Mouse (Mus musculus): ENCODE measurements around the gene Yap1. TPM values are rescaled to one million over a fixed set of nuclear protein-coding genes. Genes with fewer than 3 reads are reported as not detected.

Gene Yap1
- polyA plus RNA-seq, 1 experiment from 2014 or later = 12.4 TPM

DNA sequence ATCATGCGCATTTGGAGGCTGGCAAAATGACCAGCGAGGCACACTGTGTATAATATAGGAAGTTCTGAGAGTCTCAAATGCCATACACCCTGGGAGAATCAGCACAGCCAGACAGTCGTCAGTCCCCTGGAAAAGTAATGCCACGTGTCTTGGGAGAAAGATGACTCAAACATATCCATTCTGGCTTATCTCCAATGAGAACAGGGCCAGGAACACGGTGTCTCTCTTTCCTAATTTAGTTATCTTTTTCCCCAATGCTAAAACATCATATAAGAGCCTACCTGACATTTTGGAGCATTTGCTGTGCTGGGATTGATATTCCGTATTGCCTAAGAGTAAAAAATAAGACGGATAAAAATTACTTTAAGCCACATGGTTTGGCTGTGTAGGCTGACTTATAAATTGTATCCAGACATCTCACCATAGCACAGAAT is 54.2 kb downstream of the Yap1 start:
- H3K9ac ChIP-seq (ENCODE audit: low read depth, low read length) = no peak overlapping the region
- ATAC-seq (replicated peaks; ENCODE audit: low FRiP score) = no peak
- H3K4me3 ChIP-seq (ENCODE audit: low read depth, low read length) = no peak overlapping the region
- H3K4me2 ChIP-seq = no peak overlapping the region
- peaks cover 5% of the 10 kb centered on the region; the same call in 1 of the 2 replicates for H3K36me3 ChIP-seq (ENCODE audit: control insufficient read depth, insufficient read depth, low read length)
- H3K27ac ChIP-seq (ENCODE audit: low read depth, low read length) = no peak overlapping the region
- H3K27me3 ChIP-seq (replicated peaks; ENCODE audit: control insufficient read depth, insufficient read depth, low read length) = no peaks in the 10 kb centered on the region
- no peaks in the 10 kb centered on the region for H3K9me3 ChIP-seq (ENCODE audit: control insufficient read depth, low read length)
- WGBS = 80% methylated on average over 7 of the region's 7 CpGs
- no peaks in the 10 kb centered on the region for H3K4me1 ChIP-seq (replicated peaks; ENCODE audit: control insufficient read depth, insufficient read depth, low read length)
- no peak for DNase-seq (ENCODE audit: low spot score)

DNA sequence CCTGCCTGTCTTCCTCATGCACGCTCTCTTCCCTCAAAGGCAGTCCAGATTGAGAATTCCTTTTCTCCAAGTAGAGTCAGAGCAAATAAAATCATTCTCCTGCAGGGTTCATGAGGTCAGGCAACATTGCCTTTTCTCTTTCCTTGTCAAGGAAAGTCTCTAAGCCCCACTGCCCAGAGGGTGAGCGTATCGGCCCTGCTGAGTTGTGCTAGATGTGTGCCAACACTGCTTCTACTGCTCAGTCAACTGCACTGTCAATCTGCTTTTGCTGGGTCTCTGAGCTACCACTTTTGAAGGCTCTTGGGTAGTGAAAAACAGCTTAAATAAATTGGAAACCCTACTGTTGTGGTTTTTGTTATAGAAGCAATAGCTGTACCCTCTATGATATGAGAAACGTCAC is 56.5 kb downstream of the Yap1 start:
- peaks cover 5% of the 10 kb centered on the region; the same call in 1 of the 2 replicates for H3K36me3 ChIP-seq (ENCODE audit: control insufficient read depth, insufficient read depth, low read length)
- no peak for DNase-seq (ENCODE audit: low spot score)
- no peak overlapping the region for H3K9ac ChIP-seq (ENCODE audit: low read depth, low read length)
- no peak overlapping the region for H3K27ac ChIP-seq (ENCODE audit: low read depth, low read length)
- no peaks in the 10 kb centered on the region for H3K27me3 ChIP-seq (replicated peaks; ENCODE audit: control insufficient read depth, insufficient read depth, low read length)
- no peak for ATAC-seq (replicated peaks; ENCODE audit: low FRiP score)
- no peaks in the 10 kb centered on the region for H3K9me3 ChIP-seq (ENCODE audit: control insufficient read depth, low read length)
- H3K4me3 ChIP-seq (ENCODE audit: low read depth, low read length) = no peak overlapping the region
- H3K4me1 ChIP-seq (replicated peaks; ENCODE audit: control insufficient read depth, insufficient read depth, low read length) = no peaks in the 10 kb centered on the region
- H3K4me2 ChIP-seq = no peak overlapping the region
- WGBS = 81% methylated on average over 4 of the region's 4 CpGs

DNA sequence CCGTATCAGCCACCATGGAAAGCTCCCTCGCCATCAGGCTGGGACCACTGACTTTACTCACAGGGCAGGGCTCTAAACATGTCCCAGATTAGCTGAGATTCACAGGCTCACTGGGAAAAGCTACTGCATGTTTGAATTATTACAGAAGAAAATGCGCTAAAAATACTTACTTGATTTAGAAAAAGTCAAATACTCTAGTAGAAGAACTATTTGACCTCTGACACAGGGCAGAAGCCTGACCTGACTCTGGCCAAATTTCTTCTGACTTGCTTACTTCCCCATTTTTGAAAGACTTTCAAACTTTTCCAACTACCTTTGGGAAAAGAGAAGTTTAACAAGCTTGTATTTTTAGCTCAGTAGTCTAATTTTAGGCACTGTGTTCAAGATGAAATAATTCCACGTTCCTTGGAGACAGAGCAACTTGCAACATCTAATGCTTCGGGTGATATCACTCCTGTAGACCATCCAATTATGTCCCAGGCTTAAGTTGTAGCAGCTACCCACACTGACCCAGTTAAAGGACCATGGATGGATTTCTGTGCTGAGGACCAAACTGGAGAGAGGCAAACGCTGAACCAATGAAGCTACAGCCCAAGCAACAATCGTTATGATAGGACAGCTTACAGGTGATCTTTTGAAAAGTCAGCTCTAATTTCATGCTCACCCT is 60.5 kb downstream of the Yap1 start:
- no peaks in the 10 kb centered on the region for H3K9me3 ChIP-seq (ENCODE audit: control insufficient read depth, low read length)
- DNase-seq (ENCODE audit: low spot score) (no peak), ATAC-seq (replicated peaks; ENCODE audit: low FRiP score) (no peak)
- no peaks in the 10 kb centered on the region for H3K4me1 ChIP-seq (replicated peaks; ENCODE audit: control insufficient read depth, insufficient read depth, low read length)
- no peak overlapping the region for H3K27ac ChIP-seq (ENCODE audit: low read depth, low read length)
- no peak overlapping the region for H3K9ac ChIP-seq (ENCODE audit: low read depth, low read length)
- no peaks in the 10 kb centered on the region for H3K27me3 ChIP-seq (replicated peaks; ENCODE audit: control insufficient read depth, insufficient read depth, low read length)
- H3K4me3 ChIP-seq (ENCODE audit: low read depth, low read length) = no peak overlapping the region
- no peak overlapping the region for H3K4me2 ChIP-seq
- H3K36me3 ChIP-seq (ENCODE audit: control insufficient read depth, insufficient read depth, low read length) = peaks cover 2% of the 10 kb centered on the region; the same call in 1 of the 2 replicates
- WGBS = 74% methylated on average over 7 of the region's 7 CpGs

DNA sequence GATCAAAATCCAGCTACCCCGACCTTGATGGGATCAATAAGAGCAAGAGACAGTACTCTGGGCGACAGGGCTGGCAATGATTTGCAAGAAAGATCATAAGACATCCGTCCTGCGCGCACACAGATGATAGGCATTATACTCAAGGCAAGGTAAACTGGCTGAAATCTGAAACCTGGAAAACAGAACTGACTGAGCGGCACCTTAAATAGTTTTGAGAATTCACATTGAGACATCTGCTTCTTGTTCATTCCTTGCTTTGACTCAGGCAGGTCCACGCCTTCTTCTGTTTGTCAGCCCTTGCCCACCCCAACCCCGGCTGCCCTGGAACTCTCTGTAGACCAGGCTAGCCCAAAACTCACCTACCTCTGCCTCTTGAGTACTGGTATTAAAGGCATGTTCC is 61.7 kb downstream of the Yap1 start:
- Histone ChIP-seq H3K4me1 (replicated peaks; ENCODE audit: control insufficient read depth, insufficient read depth, low read length) (no peaks in the 10 kb centered on the region), H3K4me3 (ENCODE audit: low read depth, low read length) (no peak overlapping the region), H3K27me3 (replicated peaks; ENCODE audit: control insufficient read depth, insufficient read depth, low read length) (no peaks in the 10 kb centered on the region), H3K4me2 (no peak overlapping the region), H3K36me3 (ENCODE audit: control insufficient read depth, insufficient read depth, low read length) (peaks cover 2% of the 10 kb centered on the region; the same call in 1 of the 2 replicates), H3K9ac (ENCODE audit: low read depth, low read length) (no peak overlapping the region), H3K9me3 (ENCODE audit: control insufficient read depth, low read length) (no peaks in the 10 kb centered on the region), H3K27ac (ENCODE audit: low read depth, low read length) (no peak overlapping the region)
- no peak for ATAC-seq (replicated peaks; ENCODE audit: low FRiP score)
- WGBS = 89% methylated on average over 8 of the region's 8 CpGs
- DNase-seq (ENCODE audit: low spot score) = no peak

DNA sequence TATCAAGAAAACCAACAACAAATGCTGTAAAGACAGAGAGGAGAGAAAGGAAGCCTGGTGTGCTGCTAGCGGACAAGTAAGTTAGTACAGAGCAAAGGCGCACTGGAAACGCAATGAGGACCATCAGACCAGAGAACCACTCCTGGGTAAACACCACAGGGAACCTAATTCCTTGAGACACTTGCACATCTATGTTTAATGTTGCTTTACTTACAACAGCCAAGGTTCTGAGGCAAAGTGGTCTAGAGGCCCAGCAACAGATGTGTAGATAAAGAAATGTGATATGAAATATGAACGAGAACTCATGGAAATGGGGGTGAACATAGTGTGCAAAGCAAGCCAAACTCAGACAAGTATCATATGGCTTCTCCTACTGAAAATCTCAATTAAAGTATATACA is 64.3 kb downstream of the Yap1 start:
- 88% methylated on average over 4 of the region's 4 CpGs for WGBS
- Histone ChIP-seq H3K27ac (ENCODE audit: low read depth, low read length) (no peak overlapping the region), H3K4me1 (replicated peaks; ENCODE audit: control insufficient read depth, insufficient read depth, low read length) (no peaks in the 10 kb centered on the region), H3K4me2 (no peak overlapping the region), H3K36me3 (ENCODE audit: control insufficient read depth, insufficient read depth, low read length) (peaks cover 5% of the 10 kb centered on the region), H3K9me3 (ENCODE audit: control insufficient read depth, low read length) (no peaks in the 10 kb centered on the region), H3K27me3 (replicated peaks; ENCODE audit: control insufficient read depth, insufficient read depth, low read length) (no peaks in the 10 kb centered on the region), H3K4me3 (ENCODE audit: low read depth, low read length) (no peak overlapping the region), H3K9ac (ENCODE audit: low read depth, low read length) (no peak overlapping the region)
- ATAC-seq (replicated peaks; ENCODE audit: low FRiP score) (no peak), DNase-seq (ENCODE audit: low spot score) (no peak)

DNA sequence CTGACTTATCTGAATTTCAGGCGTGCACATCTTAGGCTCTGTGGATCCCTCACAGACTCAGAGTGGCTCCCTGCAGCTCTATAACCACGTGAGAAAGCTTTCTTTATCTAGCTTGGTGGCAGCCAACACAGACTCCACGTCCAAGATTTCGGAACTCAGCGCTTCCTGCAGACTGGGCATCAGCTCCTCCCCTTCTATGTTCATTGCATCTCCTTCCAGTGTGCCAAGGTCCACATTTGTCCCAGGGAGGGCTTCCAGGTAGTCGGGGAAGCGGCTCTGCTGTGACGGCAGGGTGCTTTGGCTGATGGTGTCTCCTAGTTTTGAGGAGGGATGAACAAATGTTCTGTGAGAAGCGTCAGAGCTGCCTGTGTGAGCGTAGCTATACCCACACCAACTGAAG is 70.0 kb downstream of the Yap1 start:
- Histone ChIP-seq H3K4me3 (ENCODE audit: low read depth, low read length) (no peak overlapping the region), H3K27me3 (replicated peaks; ENCODE audit: control insufficient read depth, insufficient read depth, low read length) (no peaks in the 10 kb centered on the region), H3K9me3 (ENCODE audit: control insufficient read depth, low read length) (no peaks in the 10 kb centered on the region), H3K36me3 (ENCODE audit: control insufficient read depth, insufficient read depth, low read length) (peaks cover 26% of the 10 kb centered on the region), H3K9ac (ENCODE audit: low read depth, low read length) (no peak overlapping the region), H3K27ac (ENCODE audit: low read depth, low read length) (no peak overlapping the region), H3K4me1 (replicated peaks; ENCODE audit: control insufficient read depth, insufficient read depth, low read length) (no peaks in the 10 kb centered on the region), H3K4me2 (no peak overlapping the region)
- ATAC-seq (replicated peaks; ENCODE audit: low FRiP score) (no peak), DNase-seq (ENCODE audit: low spot score) (no peak)
- WGBS = 86% methylated on average over 10 of the region's 10 CpGs

DNA sequence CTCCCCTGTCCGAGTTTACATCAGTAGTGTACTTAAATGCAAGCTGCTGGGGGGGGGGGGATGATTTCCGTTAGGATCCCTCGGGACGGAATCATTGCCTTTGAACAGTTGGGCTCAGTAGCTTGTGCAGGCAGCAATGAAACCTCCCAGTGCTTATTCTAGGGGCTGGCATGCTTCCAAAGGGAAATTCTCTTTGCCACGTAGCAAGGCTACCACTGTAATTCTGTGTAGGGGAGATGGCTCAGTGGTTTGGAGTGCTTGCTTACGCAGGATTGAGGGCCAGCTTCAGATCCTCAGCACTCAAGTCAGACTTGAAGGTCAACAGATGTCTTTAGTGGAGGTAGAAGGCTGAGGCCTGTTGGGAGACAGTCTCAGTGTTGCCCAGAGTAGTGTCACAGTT is 74.8 kb downstream of the Yap1 start:
- Histone ChIP-seq H3K9me3 (ENCODE audit: control insufficient read depth, low read length) (no peaks in the 10 kb centered on the region), H3K4me3 (ENCODE audit: low read depth, low read length) (no peak overlapping the region), H3K4me2 (no peak overlapping the region), H3K27me3 (replicated peaks; ENCODE audit: control insufficient read depth, insufficient read depth, low read length) (no peaks in the 10 kb centered on the region), H3K36me3 (ENCODE audit: control insufficient read depth, insufficient read depth, low read length) (peaks cover 19% of the 10 kb centered on the region), H3K9ac (ENCODE audit: low read depth, low read length) (no peak overlapping the region), H3K4me1 (replicated peaks; ENCODE audit: control insufficient read depth, insufficient read depth, low read length) (no peaks in the 10 kb centered on the region), H3K27ac (ENCODE audit: low read depth, low read length) (no peak overlapping the region)
- ATAC-seq (replicated peaks; ENCODE audit: low FRiP score) (no peak), DNase-seq (ENCODE audit: low spot score) (no peak)
- WGBS = 89% methylated on average over 6 of the region's 6 CpGs

DNA sequence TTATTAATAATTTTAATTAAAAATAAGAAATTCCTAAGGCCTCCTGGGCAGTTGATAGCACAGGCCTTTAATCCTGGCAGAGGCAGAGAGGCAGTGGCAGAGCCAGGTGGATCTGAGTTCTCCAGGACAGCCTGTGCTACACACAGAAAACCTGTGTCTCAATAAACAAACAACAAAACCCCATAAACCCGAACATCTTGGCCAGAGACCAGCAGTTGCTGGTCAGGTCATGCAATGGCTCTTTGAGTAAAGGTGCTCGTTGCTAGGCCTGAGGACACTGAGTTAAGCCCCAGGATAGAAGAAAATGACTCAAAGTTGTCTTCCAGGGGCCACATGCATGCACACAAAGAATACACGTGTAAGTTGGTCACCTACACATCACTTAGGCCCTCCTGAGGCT is 75.5 kb downstream of the Yap1 start:
- H3K27me3 ChIP-seq (replicated peaks; ENCODE audit: control insufficient read depth, insufficient read depth, low read length) = no peaks in the 10 kb centered on the region
- H3K27ac ChIP-seq (ENCODE audit: low read depth, low read length) = no peak overlapping the region
- H3K4me3 ChIP-seq (ENCODE audit: low read depth, low read length) = no peak overlapping the region
- no peak overlapping the region for H3K9ac ChIP-seq (ENCODE audit: low read depth, low read length)
- whole genome bisulfite sequencing = 68% methylated on average over 3 of the region's 3 CpGs
- peaks cover 12% of the 10 kb centered on the region for H3K36me3 ChIP-seq (ENCODE audit: control insufficient read depth, insufficient read depth, low read length)
- no peaks in the 10 kb centered on the region for H3K9me3 ChIP-seq (ENCODE audit: control insufficient read depth, low read length)
- H3K4me2 ChIP-seq = no peak overlapping the region
- no peak for DNase-seq (ENCODE audit: low spot score)
- ATAC-seq (replicated peaks; ENCODE audit: low FRiP score) = no peak
- H3K4me1 ChIP-seq (replicated peaks; ENCODE audit: control insufficient read depth, insufficient read depth, low read length) = no peaks in the 10 kb centered on the region

DNA sequence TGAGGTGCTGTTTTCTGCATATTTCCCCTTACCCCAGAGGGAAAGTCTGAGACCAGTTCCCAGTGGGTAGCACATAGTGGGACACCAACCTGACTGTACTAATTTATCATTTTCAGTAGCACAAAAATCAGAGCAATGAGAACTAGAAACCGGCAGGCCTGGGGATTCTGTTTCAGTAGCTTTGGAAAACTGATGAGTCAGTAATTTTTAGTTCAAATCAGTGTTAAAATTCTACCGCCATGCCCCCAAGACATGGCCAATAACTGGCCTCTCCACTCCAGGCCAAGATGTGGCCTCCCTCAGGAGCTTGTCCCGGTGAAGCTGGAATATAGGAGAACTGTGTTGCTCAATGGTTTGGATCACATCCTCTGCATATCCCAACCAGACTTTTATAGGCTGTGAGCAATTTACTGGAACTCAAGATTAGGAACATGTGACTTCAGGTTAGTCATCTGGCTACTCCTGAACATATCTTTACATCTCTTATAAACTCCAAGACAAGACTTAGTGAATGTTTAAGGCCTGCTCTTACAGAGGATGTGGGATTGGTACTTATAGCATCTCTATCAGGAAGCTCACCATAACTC is 76.1 kb downstream of the Yap1 start:
- Histone ChIP-seq H3K9ac (ENCODE audit: low read depth, low read length) (no peak overlapping the region), H3K27me3 (replicated peaks; ENCODE audit: control insufficient read depth, insufficient read depth, low read length) (no peaks in the 10 kb centered on the region), H3K4me3 (ENCODE audit: low read depth, low read length) (no peak overlapping the region), H3K36me3 (ENCODE audit: control insufficient read depth, insufficient read depth, low read length) (peaks cover 9% of the 10 kb centered on the region), H3K27ac (ENCODE audit: low read depth, low read length) (no peak overlapping the region), H3K4me2 (no peak overlapping the region), H3K9me3 (ENCODE audit: control insufficient read depth, low read length) (no peaks in the 10 kb centered on the region), H3K4me1 (replicated peaks; ENCODE audit: control insufficient read depth, insufficient read depth, low read length) (no peaks in the 10 kb centered on the region)
- 88% methylated on average over 3 of the region's 3 CpGs for WGBS
- ATAC-seq (replicated peaks; ENCODE audit: low FRiP score) (no peak), DNase-seq (ENCODE audit: low spot score) (no peak)
